Mouse (Mus musculus): ENCODE measurements around the gene Gm21865. TPM values are rescaled to one million over a fixed set of nuclear protein-coding genes. Genes with fewer than 3 reads are reported as not detected.
"Not testable (repeated sequence)": the region's sequence is repeated elsewhere in the genome, so short reads cannot be mapped to it uniquely, and the experiment has no call there.

The Gm21865 gene
- polyA plus RNA-seq (2012; fragmentation: generic; extraction: Trizol), result not detected
- long read RNA-seq, experiment 1, result 0 reads
- long read RNA-seq, experiment 2, result 0 reads

- H3K27me3 ChIP-seq (ENCODE audit: control insufficient read depth, insufficient read depth, insufficient read length); H3K79me2 ChIP-seq (ENCODE audit: control insufficient read depth, insufficient read depth); H3K4me3 ChIP-seq (ENCODE audit: insufficient read depth, poor library complexity, severe bottlenecking); H3K36me3 ChIP-seq (ENCODE audit: control insufficient read depth, insufficient read depth); H3ac ChIP-seq (ENCODE audit: control insufficient read depth, insufficient read length, low read depth); H3K79me3 ChIP-seq (ENCODE audit: low read depth): not testable (repeated sequence)
Measured at GRCm38 (mm10) chrY:40316803-40317202, at the start of gene Gm21865. Gene Gm21865 (minus strand): TSS chrY:40316903.

Other genes starting within 250 kb of the Gm21865 start
- not detected for gene Gm21882, start 64.6 kb upstream of the Gm21865 start, polyA plus RNA-seq (2012; fragmentation: generic; extraction: Trizol)